Mouse (Mus musculus): ENCODE results near the gene Arrdc4.

DNA sequence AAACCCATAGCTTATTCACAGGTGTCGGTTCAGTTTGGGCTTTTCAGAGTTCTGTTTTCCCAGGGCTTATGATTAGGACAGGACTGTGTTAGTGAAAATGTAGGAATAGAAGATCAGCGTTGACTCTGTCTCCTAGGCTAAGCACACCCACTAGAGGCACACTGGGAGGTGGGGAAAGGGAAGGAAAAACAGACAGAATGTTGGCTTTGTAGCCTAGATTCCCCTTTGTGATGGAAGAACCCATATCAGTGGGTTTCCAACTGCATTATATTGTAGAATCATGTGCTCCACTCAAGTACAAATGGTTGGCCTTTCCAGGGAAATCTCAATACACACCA, 22.7 kb upstream of the Arrdc4 start:
- TF ChIP-seq CTCF (IDR thresholded peaks at IDR 0.05; ENCODE audit: borderline replicate concordance, insufficient read depth, low read depth, low read length) (no peak), POLR2A (IDR thresholded peaks at IDR 0.05; ENCODE audit: borderline replicate concordance, insufficient read depth, low read length) (no peak)

Measured in cerebellum, adult 2 months (tissue).